Mouse (Mus musculus): ENCODE measurements around the gene Ugt1a6a. TPM values are rescaled to one million over a fixed set of nuclear protein-coding genes. Genes with fewer than 3 reads are reported as not detected.
"Not testable (repeated sequence)": the region's sequence is repeated elsewhere in the genome, so short reads cannot be mapped to it uniquely, and the experiment has no call there.

The Ugt1a6a gene
- polyA plus RNA-seq, 1 experiment from 2014 or later: 0.80 TPM

DNA sequence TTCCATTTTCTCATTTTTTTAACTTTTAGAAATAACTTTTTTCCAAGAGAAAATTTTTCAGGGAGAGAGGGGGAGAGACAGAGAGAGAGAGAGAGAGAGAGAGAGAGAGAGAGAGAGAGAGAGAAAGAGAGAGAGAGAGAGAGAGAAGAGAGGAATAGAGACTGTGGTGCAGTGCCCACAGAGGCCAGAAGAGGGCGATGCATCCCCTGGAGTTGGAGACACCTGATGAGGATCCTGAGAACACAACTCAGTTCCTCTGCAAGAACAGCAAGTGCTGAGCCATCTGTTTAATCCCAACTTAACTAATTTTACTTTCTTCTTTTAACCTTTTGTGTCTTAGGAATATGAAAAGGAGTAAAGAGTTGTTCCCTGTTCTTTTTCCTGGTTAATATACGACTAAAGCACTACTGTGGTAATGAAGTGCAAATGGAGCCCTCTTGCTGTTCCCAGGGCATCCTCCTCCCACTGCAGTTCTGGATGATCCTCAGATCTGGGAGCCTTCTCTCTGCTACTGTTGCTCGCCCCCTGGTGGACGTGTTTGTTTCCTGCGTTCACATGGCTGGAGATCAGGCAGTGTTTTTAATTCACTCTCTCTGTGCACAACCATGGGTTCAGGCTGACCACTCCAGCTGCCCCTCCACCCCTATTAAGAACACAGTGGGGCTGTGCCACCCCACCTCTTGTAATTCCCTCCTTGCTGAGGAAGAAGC, 9.5 kb downstream of the Ugt1a6a start:
- H3K9ac ChIP-seq (ENCODE audit: low read depth, low read length); H3K9me3 ChIP-seq (ENCODE audit: control insufficient read depth, low read length); DNase-seq (ENCODE audit: low spot score); H3K36me3 ChIP-seq (ENCODE audit: control insufficient read depth, insufficient read depth, low read length); H3K27ac ChIP-seq (ENCODE audit: low read depth, low read length); H3K4me3 ChIP-seq (ENCODE audit: low read depth, low read length); H3K4me2 ChIP-seq; H3K4me1 ChIP-seq (replicated peaks; ENCODE audit: control insufficient read depth, insufficient read depth, low read length); H3K27me3 ChIP-seq (replicated peaks; ENCODE audit: control insufficient read depth, insufficient read depth, low read length); ATAC-seq (replicated peaks; ENCODE audit: low FRiP score): not testable (repeated sequence)
- 3% methylated on average over 4 of the region's 5 CpGs for WGBS

GRCm38 (mm10) chr1:88145278-88145677, 10.7 kb downstream of the Ugt1a6a start:
- 58% methylated on average over 2 of the region's 2 CpGs for WGBS
- H3K9ac ChIP-seq (ENCODE audit: low read depth, low read length); H3K27ac ChIP-seq (ENCODE audit: low read depth, low read length); DNase-seq (ENCODE audit: low spot score); H3K9me3 ChIP-seq (ENCODE audit: control insufficient read depth, low read length); H3K4me2 ChIP-seq; ATAC-seq (replicated peaks; ENCODE audit: low FRiP score); H3K36me3 ChIP-seq (ENCODE audit: control insufficient read depth, insufficient read depth, low read length); H3K4me3 ChIP-seq (ENCODE audit: low read depth, low read length); H3K27me3 ChIP-seq (replicated peaks; ENCODE audit: control insufficient read depth, insufficient read depth, low read length); H3K4me1 ChIP-seq (replicated peaks; ENCODE audit: control insufficient read depth, insufficient read depth, low read length): not testable (repeated sequence)

DNA sequence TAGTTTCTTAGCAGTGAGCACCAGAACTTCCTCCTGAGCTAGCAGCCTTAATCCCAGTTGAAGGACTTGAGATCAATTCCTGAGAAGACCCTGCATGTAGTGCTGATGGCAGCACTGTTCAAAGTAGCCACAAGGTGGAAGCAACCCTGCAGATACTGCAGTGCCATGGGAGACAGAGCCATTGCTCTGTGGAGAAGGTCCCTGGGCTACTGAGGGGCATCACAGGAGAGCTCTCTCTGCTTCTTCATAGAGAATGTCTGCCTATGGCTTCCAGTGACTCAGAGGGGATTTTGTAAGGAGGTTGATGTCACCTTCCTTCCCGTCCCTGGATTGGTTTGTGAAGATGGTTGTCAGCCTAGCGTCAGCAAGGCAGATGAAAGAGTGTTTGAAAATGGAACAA, 15.5 kb downstream of the Ugt1a6a start:
- ATAC-seq (replicated peaks; ENCODE audit: low FRiP score); H3K4me3 ChIP-seq (ENCODE audit: low read depth, low read length); H3K9ac ChIP-seq (ENCODE audit: low read depth, low read length); H3K27ac ChIP-seq (ENCODE audit: low read depth, low read length); H3K27me3 ChIP-seq (replicated peaks; ENCODE audit: control insufficient read depth, insufficient read depth, low read length); DNase-seq (ENCODE audit: low spot score); H3K36me3 ChIP-seq (ENCODE audit: control insufficient read depth, insufficient read depth, low read length); H3K9me3 ChIP-seq (ENCODE audit: control insufficient read depth, low read length); H3K4me2 ChIP-seq; H3K4me1 ChIP-seq (replicated peaks; ENCODE audit: control insufficient read depth, insufficient read depth, low read length): not testable (repeated sequence)
- 60% methylated on average over 2 of the region's 2 CpGs for WGBS

- H3K9me3 ChIP-seq (ENCODE audit: control insufficient read depth, low read length): no peaks in the 10 kb centered on the region
- no peak overlapping the region for H3K4me3 ChIP-seq (ENCODE audit: low read depth, low read length)
- DNase-seq (ENCODE audit: low spot score) (no peak), ATAC-seq (replicated peaks; ENCODE audit: low FRiP score) (no peak)
- H3K9ac ChIP-seq (ENCODE audit: low read depth, low read length): no peak overlapping the region
- H3K36me3 ChIP-seq (ENCODE audit: control insufficient read depth, insufficient read depth, low read length): no peaks in the 10 kb centered on the region
- H3K4me1 ChIP-seq (replicated peaks; ENCODE audit: control insufficient read depth, insufficient read depth, low read length): no peaks in the 10 kb centered on the region
- 65% methylated on average over 2 of the region's 2 CpGs for WGBS
- H3K4me2 ChIP-seq: no peak overlapping the region
- no peaks in the 10 kb centered on the region for H3K27me3 ChIP-seq (replicated peaks; ENCODE audit: control insufficient read depth, insufficient read depth, low read length)
- no peak overlapping the region for H3K27ac ChIP-seq (ENCODE audit: low read depth, low read length)
Measured at GRCm38 (mm10) chr1:88158430-88158829, 23.8 kb downstream of the Ugt1a6a start.

GRCm38 (mm10) chr1:88165711-88166110, 31.1 kb downstream of the Ugt1a6a start, which contains the start of gene Ugt1a5:
Gene Ugt1a5 (plus strand): TSS chr1:88166012.
- WGBS: 70% methylated on average over 5 of the region's 5 CpGs
- DNase-seq (ENCODE audit: low spot score) (no peak), ATAC-seq (replicated peaks; ENCODE audit: low FRiP score) (no peak)
- Histone ChIP-seq H3K4me1 (replicated peaks; ENCODE audit: control insufficient read depth, insufficient read depth, low read length) (no peaks in the 10 kb centered on the region), H3K27ac (ENCODE audit: low read depth, low read length) (no peak within 1 kb of the TSS), H3K4me3 (ENCODE audit: low read depth, low read length) (no peak within 1 kb of the TSS), H3K9me3 (ENCODE audit: control insufficient read depth, low read length) (no peaks in the 10 kb centered on the region), H3K4me2 (no peak within 1 kb of the TSS), H3K9ac (ENCODE audit: low read depth, low read length) (no peak within 1 kb of the TSS), H3K36me3 (ENCODE audit: control insufficient read depth, insufficient read depth, low read length) (no peaks in the 10 kb centered on the region), H3K27me3 (replicated peaks; ENCODE audit: control insufficient read depth, insufficient read depth, low read length) (no peaks in the 10 kb centered on the region)

DNA sequence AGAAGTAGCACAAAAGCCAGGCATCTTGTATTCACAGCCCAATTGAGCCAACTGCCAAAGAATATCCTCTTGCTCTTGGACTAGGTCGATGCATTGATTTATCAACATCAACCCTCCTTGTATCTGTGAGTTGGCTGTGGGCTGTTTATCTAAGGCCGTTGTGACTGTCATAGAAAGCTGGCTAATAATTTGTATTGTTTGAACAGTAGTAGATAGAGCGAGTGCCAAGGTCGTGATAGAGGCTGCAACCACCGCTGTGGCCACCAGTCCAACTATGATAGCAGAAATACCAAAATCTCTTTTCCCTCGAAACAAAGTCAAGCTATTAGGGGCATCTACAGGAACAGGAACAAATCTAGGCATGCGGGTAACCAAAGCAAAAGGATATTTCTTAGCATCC, 37.6 kb downstream of the Ugt1a6a start:
- H3K9me3 ChIP-seq (ENCODE audit: control insufficient read depth, low read length); H3K27ac ChIP-seq (ENCODE audit: low read depth, low read length); ATAC-seq (replicated peaks; ENCODE audit: low FRiP score); H3K4me1 ChIP-seq (replicated peaks; ENCODE audit: control insufficient read depth, insufficient read depth, low read length); H3K36me3 ChIP-seq (ENCODE audit: control insufficient read depth, insufficient read depth, low read length); H3K4me2 ChIP-seq; DNase-seq (ENCODE audit: low spot score); H3K9ac ChIP-seq (ENCODE audit: low read depth, low read length); H3K4me3 ChIP-seq (ENCODE audit: low read depth, low read length); H3K27me3 ChIP-seq (replicated peaks; ENCODE audit: control insufficient read depth, insufficient read depth, low read length): not testable (repeated sequence)
- 81% methylated on average over 5 of the region's 7 CpGs for WGBS

GRCm38 (mm10) chr1:88179657-88180056, 45.0 kb downstream of the Ugt1a6a start:
- H3K36me3 ChIP-seq (ENCODE audit: control insufficient read depth, insufficient read depth, low read length): no peaks in the 10 kb centered on the region
- 76% methylated on average over 1 of the region's 1 CpGs for WGBS
- H3K4me1 ChIP-seq (replicated peaks; ENCODE audit: control insufficient read depth, insufficient read depth, low read length): no peaks in the 10 kb centered on the region
- no peak overlapping the region for H3K4me2 ChIP-seq
- no peak overlapping the region for H3K4me3 ChIP-seq (ENCODE audit: low read depth, low read length)
- no peaks in the 10 kb centered on the region; the same call in 1 of the 2 replicates for H3K9me3 ChIP-seq (ENCODE audit: control insufficient read depth, low read length)
- H3K9ac ChIP-seq (ENCODE audit: low read depth, low read length): no peak overlapping the region
- DNase-seq (ENCODE audit: low spot score): no peak
- ATAC-seq (replicated peaks; ENCODE audit: low FRiP score): no peak
- H3K27ac ChIP-seq (ENCODE audit: low read depth, low read length): no peak overlapping the region
- no peaks in the 10 kb centered on the region for H3K27me3 ChIP-seq (replicated peaks; ENCODE audit: control insufficient read depth, insufficient read depth, low read length)

- no peak overlapping the region for H3K9ac ChIP-seq (ENCODE audit: low read depth, low read length)
- H3K27me3 ChIP-seq (replicated peaks; ENCODE audit: control insufficient read depth, insufficient read depth, low read length): no peaks in the 10 kb centered on the region
Measured at GRCm38 (mm10) chr1:88186325-88186935, 51.8 kb downstream of the Ugt1a6a start.

GRCm38 (mm10) chr1:88192136-88192535, 57.5 kb downstream of the Ugt1a6a start:
- H3K36me3 ChIP-seq (ENCODE audit: control insufficient read depth, insufficient read depth, low read length): no peaks in the 10 kb centered on the region
- DNase-seq (ENCODE audit: low spot score) (no peak), ATAC-seq (replicated peaks; ENCODE audit: low FRiP score) (no peak)
- no peaks in the 10 kb centered on the region for H3K27me3 ChIP-seq (replicated peaks; ENCODE audit: control insufficient read depth, insufficient read depth, low read length)
- H3K9ac ChIP-seq (ENCODE audit: low read depth, low read length): no peak overlapping the region
- no peaks in the 10 kb centered on the region for H3K4me1 ChIP-seq (replicated peaks; ENCODE audit: control insufficient read depth, insufficient read depth, low read length)
- H3K4me2 ChIP-seq: no peak overlapping the region
- no peak overlapping the region for H3K27ac ChIP-seq (ENCODE audit: low read depth, low read length)
- H3K9me3 ChIP-seq (ENCODE audit: control insufficient read depth, low read length): no peaks in the 10 kb centered on the region
- 61% methylated on average over 3 of the region's 3 CpGs for WGBS
- no peak overlapping the region for H3K4me3 ChIP-seq (ENCODE audit: low read depth, low read length)

More at GRCm38 (mm10) chr1:88186325-88186935, 51.8 kb downstream of the Ugt1a6a start:
- Histone ChIP-seq H3K4me3 (ENCODE audit: low read depth, low read length) (no peak overlapping the region), H3K27ac (ENCODE audit: low read depth, low read length) (no peak overlapping the region), H3K36me3 (ENCODE audit: control insufficient read depth, insufficient read depth, low read length) (no peaks in the 10 kb centered on the region), H3K4me2 (no peak overlapping the region), H3K4me1 (replicated peaks; ENCODE audit: control insufficient read depth, insufficient read depth, low read length) (no peaks in the 10 kb centered on the region), H3K9me3 (ENCODE audit: control insufficient read depth, low read length) (no peaks in the 10 kb centered on the region)
- DNase-seq (ENCODE audit: low spot score) (no peak), ATAC-seq (replicated peaks; ENCODE audit: low FRiP score) (no peak)
- WGBS: 79% methylated on average over 5 of the region's 5 CpGs

Measured in liver, embryonic 11.5 days (tissue).